Mouse (Mus musculus) lung, postnatal 25 days (tissue): Measurements from ENCODE around the gene Olfr74.
"Not testable (repeated sequence)": the region's sequence is repeated elsewhere in the genome, so short reads cannot be mapped to it uniquely, and the experiment has no call there.

Source experiments
- DNase-seq: peaks from one replicate; pipeline ENCODE4 v3.0.0; 2022; ENCODE audit warnings: low spot score

The Olfr74 gene

GRCm38 (mm10) chr2:87974563-87974962, at the start of gene Olfr74:
Gene Olfr74, minus strand, starts transcription at chr2:87974663.
- no peak for DNase-seq

GRCm38 (mm10) chr2:88022474-88022873, 48.0 kb upstream of the Olfr74 start, which contains the start of gene Olfr1161:
Gene Olfr1161, plus strand, starts transcription at chr2:88022774.
- not testable (repeated sequence) for DNase-seq

DNA sequence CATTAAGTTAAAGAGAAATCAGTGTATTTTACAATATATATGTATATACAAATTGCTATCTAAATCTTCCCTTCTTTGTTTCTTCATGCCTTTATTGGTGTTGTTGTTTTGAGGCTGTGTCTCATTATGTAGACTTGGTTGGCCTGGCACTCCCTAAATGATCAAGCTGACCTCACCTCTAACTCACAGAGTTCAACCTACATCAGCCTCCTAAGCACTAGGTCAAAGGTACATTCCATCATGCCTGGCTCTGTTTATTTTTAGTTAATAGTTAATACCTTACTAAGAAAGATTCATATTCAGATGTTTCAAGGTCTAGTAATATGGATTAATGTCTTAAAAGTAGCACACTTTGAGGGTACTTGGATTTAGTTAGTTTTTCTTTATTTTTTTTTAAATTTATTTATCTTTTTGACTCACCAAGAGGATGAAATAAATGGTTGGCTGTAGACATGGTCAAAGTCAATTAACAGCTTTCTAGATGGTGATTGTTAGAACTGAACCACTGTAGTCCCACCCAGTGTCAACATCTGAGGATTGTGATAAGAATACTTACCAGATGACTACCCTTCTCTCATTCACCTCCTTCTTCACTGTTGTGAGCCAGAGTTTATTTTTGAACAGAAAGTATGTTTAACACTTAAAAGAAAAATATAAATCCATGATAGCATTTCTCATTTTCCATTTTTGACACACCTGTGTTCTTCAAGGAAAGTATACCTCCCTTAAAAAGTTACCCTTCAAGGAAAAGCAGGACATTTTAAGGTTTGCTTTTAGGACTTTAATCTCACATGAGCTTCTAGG, 33.3 kb upstream of the Olfr74 start, which contains the start of gene Olfr1160:
Olfr1160 (minus strand) TSS at position 754 of the 804 bp plus-strand sequence.
- no peak for DNase-seq

- DNase-seq: no peak
Measured at GRCm38 (mm10) chr2:87989813-87990212, 15.3 kb upstream of the Olfr74 start, which contains the start of gene Olfr1158. Gene Olfr1158, plus strand, starts transcription at chr2:87990113.

- DNase-seq: no peak
Measured at GRCm38 (mm10) chr2:87968199-87968598, 6.3 kb downstream of the Olfr74 start, which contains the start of gene Olfr1157. Gene Olfr1157, minus strand, starts transcription at chr2:87968299.

DNA sequence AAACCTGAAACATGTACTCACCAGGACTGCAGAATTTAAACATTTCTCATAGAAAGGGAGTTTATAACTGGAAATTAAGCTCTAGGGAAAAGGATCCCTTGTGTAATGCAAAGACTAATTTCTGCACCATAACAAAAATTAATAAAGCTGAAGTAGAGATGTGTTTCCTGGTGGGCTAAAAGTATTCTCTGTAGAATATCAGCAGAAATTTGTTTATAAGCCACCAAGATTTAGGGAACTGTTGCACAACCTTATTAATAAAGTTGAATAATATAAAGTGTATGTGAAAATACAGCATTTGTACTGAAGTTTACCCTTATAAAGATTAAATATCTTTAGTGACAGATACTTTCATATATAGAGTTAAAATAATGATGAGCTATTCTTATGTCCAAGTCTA, 21.5 kb downstream of the Olfr74 start, which contains the start of gene Olfr1156:
Olfr1156 (minus strand) TSS at position 101 of the 400 bp plus-strand sequence.
- no peak for DNase-seq

GRCm38 (mm10) chr2:87945037-87945436, 29.4 kb downstream of the Olfr74 start, which contains the start of gene Olfr1155:
Gene Olfr1155, minus strand, starts transcription at chr2:87945137.
- no peak for DNase-seq
